Mouse (Mus musculus) T-helper 17 cell (primary cell): Measurements from ENCODE around the gene Zfp366.

ENCODE experiments used
- in situ Hi-C, 2 experiments: fragments of 300-600 bp; cut with MboI, MseI; formaldehyde crosslinking; loops; 1 replicate in 1 of 2; 2 replicates in 1 of 2; pipeline ENCODE4 v1.15.1; 2025; ENCODE audit warnings: high pct_unique_total_duplicates in 2 of 2

The Zfp366 gene

DNA sequence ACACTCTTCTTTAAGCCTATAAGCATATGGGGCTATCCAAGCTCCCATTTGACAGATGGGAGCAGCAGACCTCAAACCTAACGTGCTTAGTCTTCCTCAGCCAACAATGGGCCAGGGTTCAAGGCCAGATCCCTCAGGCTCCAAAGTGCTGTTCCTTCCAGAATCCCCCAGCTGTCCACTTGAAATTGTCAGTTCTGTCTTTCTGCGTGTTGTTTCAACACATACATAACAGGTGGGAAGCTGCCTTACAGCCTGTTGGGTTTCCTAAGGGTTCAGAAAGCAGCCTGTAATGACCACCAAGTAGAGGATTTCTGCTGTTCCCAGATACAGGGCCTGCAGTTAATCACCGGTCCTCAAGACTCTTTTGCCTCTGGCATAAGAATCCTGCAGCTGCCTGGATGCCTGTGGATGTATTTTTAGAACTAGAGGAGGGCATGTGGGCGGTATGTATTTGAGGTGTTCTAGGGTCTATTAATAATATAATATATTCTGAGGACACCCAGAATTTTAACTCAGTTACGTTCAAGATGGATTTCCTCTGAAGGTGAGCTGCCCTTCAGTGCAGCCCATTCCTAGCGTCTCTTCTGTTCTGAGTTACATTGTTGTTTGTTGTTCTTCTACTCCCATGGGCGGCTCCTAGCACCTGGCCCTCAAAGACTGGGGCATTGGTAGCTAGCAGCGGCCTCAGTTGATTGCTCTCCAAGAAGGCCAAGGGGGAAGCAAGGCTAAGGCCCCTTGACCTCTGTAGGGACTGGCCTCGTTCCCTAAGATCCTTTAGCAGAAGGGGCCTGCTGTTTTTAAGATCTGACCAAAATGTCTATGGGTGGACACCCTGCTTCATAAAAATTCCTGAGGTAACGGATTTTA, 41.0 kb downstream of the Zfp366 start:
- in situ Hi-C loops = no loop called here

DNA sequence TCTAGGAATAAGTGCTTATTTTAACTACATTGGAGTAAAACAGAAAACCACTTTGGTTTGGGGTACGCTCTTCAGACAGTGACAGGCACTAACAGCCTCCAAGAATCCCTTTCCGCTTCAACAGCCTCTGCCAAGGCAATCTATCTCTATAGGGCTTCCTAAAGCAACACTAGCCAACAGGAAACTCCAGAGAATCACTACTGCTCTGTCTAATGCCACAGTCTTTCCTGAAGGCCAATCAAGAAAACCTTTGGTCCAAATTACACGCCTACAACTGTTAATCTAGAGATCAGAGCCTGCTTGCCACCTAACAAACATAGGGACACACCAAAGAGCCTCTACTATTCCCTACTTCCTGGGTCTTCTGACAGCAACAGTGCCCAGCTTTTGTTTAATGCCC, 42.2 kb downstream of the Zfp366 start:
- in situ Hi-C loops = no loop called here

DNA sequence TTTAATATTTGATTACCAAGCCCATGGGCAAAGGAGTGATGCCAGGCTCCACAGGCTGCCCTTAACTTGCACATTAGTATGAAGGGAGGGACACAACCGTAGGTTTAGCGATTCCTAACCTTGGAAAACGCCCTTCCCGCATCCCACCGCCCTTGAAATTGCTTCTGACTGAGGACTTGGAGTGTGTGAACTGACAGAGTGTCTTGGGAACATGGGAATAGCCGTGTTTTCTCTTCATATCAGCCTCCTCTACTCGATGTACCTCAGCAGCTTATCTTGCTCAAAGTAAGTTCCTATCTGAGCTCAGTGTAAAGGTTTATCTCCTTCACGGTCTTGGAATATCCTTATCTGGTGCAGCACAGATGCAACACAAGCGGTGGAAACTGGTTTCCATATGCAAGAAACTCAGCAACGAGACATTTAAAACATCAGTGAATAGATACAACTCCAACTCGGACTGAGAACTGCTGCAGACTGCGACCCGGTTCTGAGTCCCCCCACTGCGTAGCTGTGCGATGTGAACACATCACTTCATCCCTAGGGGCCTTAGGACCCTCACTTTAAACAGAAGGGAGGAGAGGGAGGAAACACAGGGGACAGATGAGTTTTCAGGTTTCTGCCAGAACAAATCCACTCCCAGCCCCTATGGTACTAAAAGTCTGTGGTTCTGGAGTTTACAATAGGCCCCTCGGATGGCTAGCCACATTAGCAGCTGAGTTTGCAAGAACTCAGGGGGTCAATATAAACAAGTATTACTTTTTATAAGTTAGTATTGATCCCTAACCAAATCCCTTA, 43.0 kb downstream of the Zfp366 start:
- in situ Hi-C loops = no loop called here

DNA sequence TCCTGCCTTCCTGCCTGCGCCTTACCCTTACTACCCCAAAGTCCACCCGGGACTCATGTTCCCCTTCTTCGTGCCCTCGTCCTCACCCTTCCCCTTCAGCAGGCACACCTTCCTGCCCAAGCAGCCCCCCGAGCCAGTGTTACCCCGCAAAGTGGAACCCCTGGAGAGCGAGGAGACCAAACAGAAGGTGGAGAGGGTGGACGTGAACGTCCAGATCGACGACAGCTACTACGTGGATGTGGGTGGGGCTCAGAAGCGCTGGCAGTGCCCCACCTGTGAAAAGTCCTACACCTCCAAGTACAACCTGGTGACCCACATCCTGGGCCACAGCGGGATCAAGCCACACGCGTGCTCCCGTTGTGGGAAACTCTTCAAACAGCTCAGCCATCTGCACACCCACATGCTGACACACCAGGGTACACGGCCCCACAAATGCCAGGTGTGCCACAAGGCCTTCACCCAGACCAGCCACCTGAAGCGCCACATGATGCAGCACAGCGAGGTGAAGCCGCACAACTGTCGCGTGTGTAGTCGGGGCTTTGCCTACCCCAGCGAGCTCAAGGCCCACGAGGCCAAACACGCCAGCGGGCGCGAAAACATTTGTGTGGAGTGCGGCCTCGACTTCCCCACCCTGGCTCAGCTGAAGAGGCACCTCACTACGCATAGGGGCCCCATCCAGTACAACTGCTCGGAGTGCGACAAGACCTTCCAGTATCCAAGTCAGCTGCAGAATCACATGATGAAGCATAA, 44.4 kb downstream of the Zfp366 start:
- in situ Hi-C loops = no loop called here

DNA sequence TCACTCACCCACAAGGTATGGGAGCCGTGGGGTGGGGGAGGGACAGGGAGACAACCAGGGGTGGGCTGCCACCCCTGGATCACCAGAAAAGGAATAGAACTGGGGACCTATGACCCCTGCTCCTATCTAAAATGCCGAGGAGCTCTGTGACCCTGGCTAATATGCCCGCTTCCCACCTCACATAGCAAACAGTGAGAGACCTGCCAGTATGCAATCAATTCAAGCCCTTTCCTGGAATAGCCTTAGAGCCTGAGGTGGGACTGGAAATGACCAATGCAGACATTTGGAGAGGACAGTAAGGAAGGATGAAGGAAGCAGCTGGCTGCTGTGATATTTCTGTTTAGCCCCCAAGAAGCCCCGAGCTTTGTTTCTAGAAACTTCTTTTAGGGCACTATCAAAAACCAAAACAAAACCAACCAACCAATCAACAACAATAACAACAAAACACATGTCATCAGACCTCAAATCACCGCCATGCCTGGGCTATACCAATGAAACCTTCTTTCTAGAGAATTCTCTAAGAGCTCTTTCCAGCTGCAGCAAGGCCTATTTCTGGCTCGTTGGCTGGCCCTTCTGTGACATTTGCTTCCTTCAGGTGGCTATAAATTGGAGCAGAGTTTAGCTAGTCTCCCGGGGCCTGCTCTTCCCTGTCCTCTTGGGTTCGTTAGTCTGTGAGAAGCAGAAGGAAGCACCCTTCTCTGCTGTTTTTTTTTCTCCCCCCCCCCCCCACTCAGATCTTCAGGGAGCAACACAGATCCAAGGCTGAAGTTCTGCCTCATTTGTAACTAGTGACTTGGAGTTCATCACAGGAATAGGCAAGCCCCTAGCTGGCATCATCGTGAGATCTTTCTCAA, 45.2 kb downstream of the Zfp366 start:
- in situ Hi-C loops = no loop called here

DNA sequence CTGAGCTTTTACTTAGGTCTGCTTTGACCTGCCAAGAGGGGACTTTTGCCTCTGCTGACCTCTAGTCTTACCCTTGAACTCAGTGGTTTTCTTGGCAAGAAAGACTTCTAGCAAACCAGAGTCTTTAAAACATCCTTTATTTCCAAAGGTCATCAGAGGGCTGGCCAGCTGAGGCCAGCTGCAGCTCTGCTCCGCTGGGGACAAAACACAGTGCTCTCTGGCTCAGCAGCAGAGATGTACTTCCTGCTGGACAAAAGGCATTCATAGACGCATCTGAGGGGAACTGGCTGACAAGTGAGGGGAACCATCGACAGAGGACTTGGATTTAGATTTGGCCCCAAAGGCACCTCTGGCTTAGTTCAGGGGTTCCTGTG, 45.9 kb downstream of the Zfp366 start:
- in situ Hi-C loops = no loop called here

DNA sequence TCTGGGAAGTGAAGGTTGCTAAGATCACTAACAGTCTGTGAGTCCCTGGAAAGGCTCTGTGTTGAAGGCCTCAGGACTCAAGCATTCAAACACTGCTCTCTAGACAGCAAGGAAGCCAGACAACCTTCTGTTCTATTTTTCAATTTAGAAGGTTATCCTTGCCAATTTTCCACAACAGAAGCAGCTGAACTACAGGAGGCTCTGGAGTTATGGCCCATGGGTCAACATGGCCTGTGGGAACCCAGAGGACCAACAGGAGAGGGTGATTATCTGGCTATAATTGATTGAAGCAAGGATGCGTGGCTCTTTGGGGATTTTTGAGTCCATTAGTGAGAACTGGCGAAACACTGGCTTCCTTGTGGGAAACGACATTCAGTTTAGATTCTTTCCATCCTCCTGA, 48.7 kb downstream of the Zfp366 start:
- in situ Hi-C loops = no loop called here

DNA sequence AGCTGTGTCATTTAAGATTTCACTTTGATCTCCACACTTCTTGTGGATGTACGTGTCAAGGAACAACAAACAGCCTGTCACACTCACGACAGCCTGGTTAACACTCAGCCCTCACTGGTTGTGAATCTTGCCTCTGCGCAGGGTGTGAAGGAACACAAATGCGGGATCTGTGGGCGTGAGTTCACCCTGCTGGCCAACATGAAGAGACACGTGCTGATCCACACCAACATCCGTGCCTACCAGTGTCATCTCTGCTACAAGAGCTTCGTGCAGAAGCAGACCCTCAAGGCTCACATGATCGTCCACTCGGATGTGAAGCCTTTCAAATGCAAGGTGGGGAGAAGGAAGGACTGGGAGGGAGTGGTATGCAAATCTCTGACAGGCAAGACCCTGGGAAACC, 49.3 kb downstream of the Zfp366 start:
- in situ Hi-C loops = no loop called here

DNA sequence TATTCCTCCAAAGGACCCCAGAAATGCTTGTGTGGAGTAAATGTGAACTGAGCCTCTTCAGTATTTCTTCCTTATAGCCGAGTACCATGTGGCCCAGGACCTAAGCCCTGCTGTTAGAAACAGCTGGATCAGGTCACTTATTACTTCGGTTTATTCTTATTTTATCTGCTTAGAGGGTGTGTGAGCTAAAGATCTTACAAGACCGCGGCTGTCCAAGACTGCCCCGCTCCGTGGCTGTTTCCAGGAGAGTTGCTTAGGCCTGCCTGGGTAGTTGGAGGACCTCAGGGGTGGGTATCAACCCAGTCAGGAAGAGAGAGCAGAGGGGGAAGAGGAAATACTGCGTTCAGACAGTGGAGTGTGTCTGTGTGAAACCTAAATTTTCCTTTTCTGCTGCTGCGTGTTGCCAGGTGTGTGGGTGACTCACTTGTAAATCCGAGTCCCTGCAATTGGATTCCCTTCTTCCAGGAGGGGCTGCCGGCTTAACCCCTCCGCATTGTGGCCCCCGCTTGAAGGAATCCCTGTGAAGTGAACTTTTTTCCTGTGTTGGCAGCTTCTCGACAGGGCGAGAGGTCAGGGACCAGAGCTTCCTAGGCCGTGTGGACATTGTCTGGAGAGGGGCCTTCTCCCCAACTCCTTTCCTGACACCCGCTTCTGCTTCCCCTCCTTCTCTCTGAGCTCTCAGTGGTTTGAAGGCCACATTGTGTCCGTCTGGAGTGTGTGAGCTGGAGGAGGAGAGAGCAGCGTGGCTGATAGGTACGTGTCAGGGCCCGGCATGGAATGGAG, 51.0 kb downstream of the Zfp366 start:
- in situ Hi-C loops = no loop called here

DNA sequence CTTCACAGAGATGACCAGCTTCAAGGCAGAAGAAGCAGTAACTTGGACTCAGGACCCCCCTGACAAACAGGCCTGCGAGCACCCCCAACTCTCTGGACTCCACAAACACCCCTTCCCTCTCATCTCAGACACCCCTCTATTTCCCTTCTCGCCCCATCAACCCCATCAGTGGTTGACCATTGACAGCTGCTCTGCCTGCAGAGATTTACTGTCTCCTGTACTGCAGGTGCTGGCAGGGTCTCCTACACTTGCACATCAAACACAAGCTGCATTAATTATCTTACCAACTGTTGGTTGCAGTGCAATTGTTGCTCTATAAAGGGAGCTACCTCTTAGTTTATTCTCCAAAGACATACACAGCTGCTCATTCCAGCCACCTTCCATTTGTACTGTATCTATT, 51.6 kb downstream of the Zfp366 start:
- in situ Hi-C loops = no loop called here

DNA sequence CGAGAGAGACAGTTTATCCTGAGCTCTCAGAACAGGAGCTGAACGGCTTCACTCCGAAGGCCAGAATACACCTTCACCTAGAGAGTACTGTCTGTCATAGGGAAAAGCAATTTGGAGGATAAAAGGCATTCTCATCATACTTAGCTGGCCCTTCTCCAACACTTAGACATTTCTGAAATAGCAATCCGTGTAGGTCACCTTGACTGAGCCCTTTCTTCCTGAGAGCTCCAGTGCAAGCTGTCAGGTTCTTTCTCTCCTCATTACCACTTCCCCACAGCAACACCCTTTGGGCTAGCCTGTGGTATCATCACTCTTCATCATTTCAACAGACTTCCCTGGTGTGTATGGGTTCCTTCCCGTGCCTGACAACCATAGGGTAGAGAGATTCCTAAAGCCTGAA, 52.5 kb downstream of the Zfp366 start:
- in situ Hi-C loops = no loop called here

DNA sequence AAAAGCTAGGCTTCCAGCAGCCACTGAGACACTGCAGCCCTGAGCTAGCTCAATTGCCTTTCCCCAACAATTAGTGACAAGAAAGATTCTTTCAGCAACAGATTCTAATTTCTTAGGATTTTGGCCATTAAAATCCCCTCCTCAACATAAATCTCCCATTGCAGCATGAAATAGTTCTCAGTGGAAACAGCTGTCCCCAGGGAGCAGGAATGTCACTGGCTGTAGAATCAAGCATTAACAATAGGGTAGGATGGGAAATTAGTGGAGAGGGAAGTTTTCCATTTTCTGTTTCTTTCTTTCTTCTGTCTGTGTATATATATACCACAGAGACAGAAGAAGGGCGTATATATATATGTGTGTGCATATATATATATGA, 53.2 kb downstream of the Zfp366 start:
- in situ Hi-C loops = no loop called here

DNA sequence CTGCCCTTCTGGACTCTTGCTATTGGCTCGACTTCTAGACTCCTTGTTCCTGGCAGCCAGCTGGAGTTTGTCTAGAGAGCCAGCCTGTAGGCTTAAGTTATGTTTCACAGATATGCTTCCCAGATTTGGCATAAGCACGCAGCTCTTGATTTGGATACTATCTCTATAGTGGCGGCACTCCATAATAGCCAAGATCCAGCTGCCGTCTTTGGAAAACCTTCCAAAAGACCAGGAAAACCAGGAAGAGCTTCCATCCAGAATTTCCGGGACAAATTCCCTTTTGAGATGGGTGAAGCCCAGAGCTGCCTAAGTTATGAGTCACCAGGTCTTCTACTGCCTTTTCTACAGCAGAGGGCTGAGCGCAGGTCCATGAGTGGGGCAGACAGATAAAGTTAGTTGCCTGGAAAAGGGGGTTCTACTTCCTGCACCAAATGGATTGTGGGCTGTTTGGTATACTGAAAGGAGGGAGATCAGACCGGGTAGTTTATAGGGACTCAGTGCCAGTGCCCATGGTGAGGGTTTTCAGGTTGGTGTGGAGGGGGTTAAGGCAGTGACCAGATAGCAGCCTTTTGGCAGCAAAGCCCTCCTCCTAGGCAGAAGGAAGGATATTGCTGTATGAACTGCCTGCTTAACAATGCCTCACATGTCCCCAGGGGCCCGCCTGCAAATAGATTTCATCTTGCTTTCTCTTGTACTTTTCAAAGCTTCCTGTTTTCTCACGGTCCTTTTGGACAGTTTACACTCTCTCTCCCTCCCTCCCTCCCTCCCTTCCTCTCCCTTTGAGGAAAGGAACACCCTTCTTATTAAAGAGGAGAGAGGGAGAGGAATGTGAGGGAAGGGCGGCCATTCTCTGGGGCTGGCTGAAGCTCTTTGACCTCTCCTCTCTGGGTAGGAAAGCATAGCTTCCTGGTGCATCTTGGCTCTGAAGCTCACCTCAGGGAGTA, 53.9 kb downstream of the Zfp366 start:
- in situ Hi-C loops = no loop called here

DNA sequence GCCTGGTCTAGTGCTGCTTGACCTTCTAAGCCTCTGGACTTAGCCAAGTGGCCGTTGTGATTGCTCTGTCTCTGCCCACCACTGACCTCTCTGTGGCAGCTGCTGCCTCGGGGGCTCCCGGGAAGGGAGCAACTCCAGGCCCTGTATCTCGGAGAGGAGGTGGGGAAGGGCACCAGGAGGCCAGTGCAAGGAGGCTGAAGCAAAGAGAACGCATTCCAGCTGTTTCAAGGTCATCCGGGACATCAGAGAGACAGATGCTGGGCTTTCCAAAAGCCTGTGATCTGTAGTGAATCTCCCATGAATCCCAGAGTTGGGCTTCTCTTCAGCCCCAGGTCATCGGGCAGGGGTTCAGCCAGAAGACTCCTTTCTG, 54.5 kb downstream of the Zfp366 start:
- in situ Hi-C loops = no loop called here

DNA sequence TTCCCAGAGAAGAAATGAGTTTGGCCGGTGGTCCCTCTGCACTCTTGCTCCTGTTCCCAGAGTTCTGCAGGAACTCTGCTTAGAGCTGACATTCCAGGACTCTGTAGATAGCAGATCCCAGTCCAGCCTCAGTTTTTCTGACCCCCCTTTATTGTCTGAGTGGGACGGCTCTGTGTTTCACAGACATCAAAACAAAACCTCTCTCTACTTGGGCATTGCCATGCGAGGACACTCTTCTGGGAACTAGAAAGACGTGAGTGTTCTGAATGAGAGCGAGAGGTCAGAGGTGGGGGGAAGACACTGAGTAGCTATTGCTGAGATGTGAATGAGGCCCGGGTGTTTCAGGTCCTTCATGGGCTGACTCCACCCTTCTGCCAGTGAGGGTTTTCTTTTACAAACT, 55.1 kb downstream of the Zfp366 start:
- in situ Hi-C loops = no loop called here

DNA sequence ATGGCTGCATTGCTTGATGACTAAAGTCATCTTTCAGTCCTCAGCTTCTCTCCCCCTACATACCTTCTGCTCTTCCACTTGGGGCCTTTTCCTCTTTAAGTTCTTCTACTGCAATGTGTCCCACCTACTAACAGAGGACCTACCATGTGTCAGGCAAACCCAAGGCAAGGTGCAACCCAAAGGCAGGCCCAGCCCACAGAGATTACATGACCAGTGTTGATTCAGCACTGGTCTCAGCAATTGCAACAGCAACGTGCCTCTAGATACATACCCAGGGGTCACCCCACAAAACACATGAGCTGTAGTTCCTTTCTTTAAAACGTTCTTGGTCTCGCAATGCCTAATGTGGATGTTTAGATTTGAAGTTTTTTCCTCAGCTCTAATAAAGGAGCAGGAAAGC, 57.4 kb downstream of the Zfp366 start:
- in situ Hi-C loops = no loop called here

DNA sequence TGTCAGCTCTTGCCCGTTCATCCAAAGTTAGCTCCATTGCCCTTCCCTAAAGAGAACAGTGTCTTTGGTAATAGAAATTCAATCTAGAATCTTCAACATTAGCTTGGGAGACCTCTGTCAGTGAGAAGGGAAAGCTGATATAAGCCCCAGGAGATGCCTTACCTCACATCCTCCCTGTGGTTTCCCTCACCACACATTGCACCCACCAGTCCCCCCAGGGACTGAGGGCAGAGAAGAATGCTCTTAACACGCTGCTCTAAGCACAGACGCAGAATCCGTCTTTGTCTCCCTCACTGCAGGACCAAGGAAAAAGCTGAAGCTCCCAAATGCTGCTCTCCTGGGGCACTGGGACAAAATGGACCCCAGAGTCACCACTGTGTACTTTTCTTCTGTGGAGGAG, 58.3 kb downstream of the Zfp366 start:
- in situ Hi-C loops = no loop called here

DNA sequence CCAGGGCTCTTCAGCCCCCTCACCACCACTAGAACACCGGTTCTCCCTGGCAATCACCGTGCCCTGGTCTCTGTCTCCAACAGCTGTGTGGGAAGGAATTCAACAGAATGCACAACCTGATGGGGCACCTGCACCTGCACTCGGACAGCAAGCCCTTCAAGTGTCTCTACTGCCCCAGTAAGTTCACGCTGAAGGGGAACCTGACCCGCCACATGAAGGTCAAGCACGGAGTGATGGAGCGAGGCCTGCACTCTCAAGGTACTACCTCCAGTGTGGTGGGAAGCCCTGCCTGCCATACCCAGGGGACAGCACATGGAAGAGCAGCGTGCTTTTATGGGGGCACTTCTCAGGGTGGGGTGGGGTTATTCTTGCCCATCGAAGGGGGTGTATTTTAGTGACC, 59.2 kb downstream of the Zfp366 start:
- in situ Hi-C loops = no loop called here

DNA sequence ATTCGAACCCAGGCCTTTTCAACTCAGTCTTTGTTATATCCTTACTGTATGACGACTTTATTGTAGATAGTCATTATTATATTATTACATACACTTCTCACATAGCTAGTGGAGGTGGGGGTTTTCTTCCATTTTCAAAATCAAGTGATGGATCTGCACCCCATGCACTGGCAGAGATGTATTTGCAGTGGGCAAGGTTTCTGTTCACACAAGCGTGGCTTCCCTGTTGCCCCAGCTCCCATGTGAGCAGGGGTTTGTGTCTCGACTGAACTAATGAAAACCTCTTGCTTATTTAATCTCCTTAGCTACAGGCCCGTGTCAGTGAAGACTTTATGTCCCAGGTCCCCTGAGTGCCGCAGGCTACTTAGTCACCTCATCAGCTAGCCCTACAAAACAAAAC, 59.8 kb downstream of the Zfp366 start:
- in situ Hi-C loops = no loop called here

DNA sequence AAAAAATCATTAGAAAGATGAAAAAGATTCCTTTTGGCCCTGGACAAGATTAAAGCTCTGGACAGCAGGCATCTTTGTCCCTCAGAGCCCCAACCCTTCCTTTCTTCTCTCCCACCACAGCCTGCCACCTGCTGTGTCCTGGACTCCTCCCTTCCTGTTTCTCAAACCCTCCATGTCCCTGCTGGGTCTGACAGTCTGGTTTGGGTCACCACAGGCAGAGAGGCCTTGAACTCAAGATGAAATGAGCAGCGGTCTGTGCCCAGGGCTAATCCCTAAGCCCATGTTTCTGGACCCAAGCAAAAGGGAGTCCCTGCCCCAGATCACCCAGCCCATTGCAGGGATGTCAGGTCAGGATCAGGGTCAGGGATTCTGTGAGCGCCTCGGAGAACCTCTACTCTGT, 60.3 kb downstream of the Zfp366 start:
- in situ Hi-C loops = loop anchor here in 1 of 2 experiments (5.0 kb wide), 1 partner anchor 52 kb away; no protein-coding TSS in a partner anchor
